Mouse (Mus musculus): ENCODE data around the gene Vmn1r74.
"Not testable (repeated sequence)": the region's sequence is repeated elsewhere in the genome, so short reads cannot be mapped to it uniquely, and the experiment has no call there.

Gene Vmn1r74

GRCm38 (mm10) chr7:11833680-11834079 lies at the start of gene Vmn1r74:
TSS of gene Vmn1r74 (plus strand) at chr7:11833980.
- DNase-seq: no peak

GRCm38 (mm10) chr7:11813751-11814150 lies 20.0 kb upstream of the Vmn1r74 start:
- DNase-seq: no peak

GRCm38 (mm10) chr7:11822166-11822565 lies 11.6 kb upstream of the Vmn1r74 start:
- DNase-seq: no peak

GRCm38 (mm10) chr7:11823246-11823645 lies 10.5 kb upstream of the Vmn1r74 start:
- DNase-seq: not testable (repeated sequence)

- DNase-seq: no peak
These were observed 40.5 kb downstream of the Vmn1r74 start, which contains the start of gene Vmn1r75 for GRCm38 (mm10) chr7:11874330-11874729. TSS of gene Vmn1r75 (plus strand) at chr7:11874630.

Measured in lung, postnatal 10 days (tissue).